Mouse (Mus musculus) cerebellum, adult 2 months (tissue): ENCODE data around the gene Map3k3.

Source experiments
- CTCF ChIP-seq: fragments of 200-500 bp; IDR thresholded peaks from 2 replicates; pipeline ENCODE4 v1.5.1; 2011; ENCODE audit warnings: low read depth, mild to moderate bottlenecking, control low read depth, low read length, moderate library complexity, borderline replicate concordance; ENCODE audit not compliant: insufficient read depth
- POLR2A ChIP-seq: fragments of 200-500 bp; IDR thresholded peaks from 2 replicates; pipeline ENCODE4 v1.6.1; 2011; ENCODE audit warnings: low read length, control low read depth, borderline replicate concordance; ENCODE audit not compliant: insufficient read depth

GRCm38 (mm10) chr11:106167435-106167834 is 83.0 kb downstream of the Map3k3 start:
- TF ChIP-seq CTCF = no peak
- no peak for TF ChIP-seq POLR2A
